Mouse (Mus musculus) c-Kit-negative CD71-positive TER-119-positive erythroid progenitor cells, embryonic 14.5 days (primary cell): ENCODE data around the gene Snx5.

Experiments used
- DNase-seq: peaks from one replicate; pipeline ENCODE4 v3.0.0-alpha.2; 2013; ENCODE audit warnings: low read depth, low spot score

Snx5 gene

DNA sequence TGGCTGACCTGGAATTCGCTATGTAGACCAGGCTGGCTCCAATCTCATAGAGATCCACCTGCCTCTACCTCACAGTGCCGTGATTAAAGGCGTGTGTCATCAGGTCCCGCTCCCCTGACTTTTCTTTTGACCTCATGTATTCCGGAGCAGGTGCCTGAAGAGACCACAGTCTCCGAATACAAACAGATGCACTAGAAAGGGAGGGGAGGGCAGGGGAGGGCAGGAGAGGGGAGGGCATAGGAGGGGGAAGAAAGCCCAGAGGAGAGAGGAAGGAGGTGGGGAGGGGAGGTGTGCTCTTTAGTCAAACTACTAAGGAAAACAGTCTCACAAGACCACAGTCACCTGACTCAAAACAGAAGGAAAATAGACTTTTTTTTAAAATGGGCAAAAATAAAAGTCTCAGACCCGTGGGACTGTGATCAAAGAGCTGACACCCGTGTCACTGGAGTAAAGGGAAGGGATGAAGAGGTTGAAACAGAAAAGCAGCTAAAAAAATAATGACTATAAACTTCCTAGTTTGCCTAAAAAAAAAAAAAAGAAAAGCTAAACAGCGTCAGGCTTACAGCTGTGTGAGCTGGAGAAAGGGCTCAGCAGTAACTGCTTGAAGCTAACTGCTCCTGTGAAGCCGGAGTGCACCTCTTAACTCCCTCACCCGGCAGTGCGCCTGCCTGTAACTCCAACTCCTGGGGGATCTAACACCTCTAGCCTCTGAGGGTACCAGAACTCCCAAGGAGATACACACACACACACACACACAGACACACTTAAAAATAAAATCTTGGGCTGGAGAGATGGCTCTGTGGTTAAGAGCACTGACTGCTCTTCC is 42.0 kb downstream of the Snx5 start:
- no peak for DNase-seq

DNA sequence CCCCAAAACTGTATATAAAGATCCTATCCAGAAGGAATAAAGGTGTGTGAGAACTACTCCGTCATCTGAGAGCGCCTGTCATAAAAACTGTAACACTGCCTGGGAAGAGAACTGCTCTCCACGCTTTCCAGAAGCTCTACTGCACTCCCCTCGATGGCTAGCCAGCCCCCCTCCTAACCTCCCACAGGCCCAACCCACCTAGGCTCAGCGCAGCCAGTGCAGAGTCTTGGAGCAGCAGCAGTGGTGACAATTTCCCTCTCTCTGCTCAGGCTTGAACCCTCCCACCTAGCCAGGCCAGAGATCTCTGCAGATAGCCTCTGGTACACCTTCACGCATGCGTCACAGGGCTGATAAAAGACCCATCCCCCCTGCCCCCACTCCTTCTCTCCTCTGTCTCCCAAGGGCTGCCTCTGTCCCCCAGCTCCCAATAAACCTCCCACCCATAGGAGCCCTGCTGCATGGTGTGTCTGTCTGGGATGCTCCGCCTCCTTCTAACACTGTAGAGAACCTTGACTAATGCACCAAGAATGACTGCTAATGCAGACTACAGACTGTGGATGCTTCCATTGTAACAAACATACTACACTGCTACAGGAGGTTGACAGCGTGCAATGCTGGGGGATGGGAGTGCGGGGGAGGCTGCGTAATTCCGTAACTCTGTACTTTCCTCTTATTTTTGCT is 43.7 kb downstream of the Snx5 start:
- no peak for DNase-seq

DNA sequence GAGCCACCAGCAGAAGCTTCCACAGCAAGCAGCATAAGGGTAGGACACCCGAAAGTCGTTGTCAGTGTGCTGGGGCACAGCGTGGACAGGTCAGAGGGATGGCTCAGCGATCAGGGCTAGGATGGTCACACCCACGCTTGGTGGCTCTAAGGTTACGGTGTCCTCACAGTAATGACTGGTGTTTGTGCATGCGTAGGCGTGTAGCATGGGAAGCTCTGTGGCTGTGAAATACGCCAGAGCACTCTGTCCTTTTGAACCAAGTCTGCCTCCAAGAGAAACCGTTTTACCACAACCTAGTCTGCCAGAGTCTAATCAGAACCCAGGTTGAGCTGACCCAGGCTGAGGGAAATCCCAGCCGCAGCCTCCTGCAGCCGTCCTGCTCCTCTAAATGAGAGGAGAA is 46.4 kb downstream of the Snx5 start:
- no peak for DNase-seq

GRCm38 (mm10) chr2:144215601-144216000 is 55.1 kb downstream of the Snx5 start:
- DNase-seq = no peak

DNA sequence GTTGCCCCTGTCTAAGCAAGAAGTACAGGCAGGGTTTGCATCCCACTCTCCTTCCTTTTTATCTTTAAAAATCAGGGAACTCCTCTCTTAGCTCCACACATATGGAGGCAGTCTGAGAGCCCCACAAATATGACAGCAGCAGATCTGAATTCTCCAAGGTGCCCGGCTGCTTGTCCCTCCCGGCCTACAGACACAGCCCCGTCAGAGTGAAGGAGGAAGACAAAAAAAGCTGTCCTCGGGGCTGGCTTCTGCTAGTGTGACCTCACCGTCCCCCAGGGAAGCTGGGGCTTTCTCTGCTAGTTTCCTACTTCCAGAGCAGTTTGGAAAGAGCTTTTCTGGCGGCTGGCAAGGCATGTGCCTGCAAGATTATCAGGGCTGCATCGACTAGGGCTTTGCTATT is 55.5 kb downstream of the Snx5 start:
- no peak for DNase-seq

DNA sequence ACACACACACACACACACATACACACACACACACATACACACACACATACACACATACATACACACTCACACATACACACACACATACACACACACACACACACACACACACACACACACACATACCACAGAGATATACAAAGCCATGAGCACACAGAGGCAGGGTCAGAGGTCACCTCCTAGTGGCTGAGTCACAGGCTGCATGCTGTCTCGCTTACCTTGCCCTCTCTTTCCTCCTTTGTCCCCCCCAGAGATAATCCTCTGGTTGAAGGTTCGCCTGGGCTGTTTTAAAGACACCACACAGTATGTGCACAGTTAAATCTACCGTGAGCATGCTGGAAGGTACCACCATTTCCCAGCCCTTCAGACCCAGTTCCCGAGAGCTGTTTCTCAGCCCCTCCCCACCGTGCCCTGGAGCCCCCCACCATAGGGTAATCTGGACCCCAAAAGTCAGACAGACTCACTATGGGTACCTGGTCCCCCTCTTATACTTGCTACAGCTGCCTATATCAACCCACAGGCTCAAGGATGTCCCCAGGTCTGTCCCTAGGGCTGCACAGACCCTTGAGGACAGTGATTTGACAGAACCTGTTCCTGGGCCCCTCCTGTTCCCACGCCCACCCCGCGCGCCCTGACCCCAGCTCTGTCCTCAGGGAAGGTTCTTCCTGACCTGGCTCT is 56.1 kb downstream of the Snx5 start:
- no peak for DNase-seq

DNA sequence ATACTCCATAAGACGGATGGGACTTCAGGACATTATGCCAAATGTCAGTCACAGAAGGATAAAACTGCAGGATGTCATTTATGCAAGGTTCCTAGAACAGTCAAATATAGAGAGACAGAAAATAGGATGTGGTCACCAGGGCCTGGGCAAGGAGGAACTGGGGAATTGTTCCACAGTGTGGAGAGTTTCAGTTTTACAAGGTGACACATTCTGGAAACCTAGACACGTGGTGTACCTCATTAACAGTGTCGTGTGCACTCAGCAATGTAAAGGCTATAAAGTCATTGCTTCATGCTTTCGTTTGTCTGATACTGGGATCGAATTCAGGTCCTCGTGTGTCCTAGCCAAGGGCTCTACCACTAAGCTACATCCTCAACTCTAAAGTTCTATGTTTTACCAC is 56.9 kb downstream of the Snx5 start:
- DNase-seq = no peak

DNA sequence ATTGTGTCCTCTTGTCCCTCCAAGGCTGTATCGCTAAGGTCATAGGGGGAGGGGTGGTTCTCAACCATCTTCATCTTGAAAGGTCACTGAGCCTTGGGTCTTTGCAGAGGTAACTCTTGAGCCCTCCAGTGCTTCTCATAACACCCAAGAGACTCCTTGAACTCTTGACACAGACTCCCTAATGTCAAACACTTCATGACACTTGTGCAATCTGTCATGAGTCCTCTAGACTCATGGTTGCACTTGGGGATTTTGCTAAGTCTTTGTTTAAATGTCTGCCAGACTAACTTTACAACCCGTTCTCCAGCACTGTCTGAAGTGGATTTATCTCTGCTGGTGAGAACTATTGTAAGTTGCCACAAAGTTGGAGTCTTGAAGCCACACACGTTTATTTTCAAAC is 61.3 kb downstream of the Snx5 start:
- no peak for DNase-seq

- no peak for DNase-seq
These were observed 63.3 kb downstream of the Snx5 start for GRCm38 (mm10) chr2:144207365-144207764.

GRCm38 (mm10) chr2:144203001-144203400 is 67.7 kb downstream of the Snx5 start:
- DNase-seq = no peak

DNA sequence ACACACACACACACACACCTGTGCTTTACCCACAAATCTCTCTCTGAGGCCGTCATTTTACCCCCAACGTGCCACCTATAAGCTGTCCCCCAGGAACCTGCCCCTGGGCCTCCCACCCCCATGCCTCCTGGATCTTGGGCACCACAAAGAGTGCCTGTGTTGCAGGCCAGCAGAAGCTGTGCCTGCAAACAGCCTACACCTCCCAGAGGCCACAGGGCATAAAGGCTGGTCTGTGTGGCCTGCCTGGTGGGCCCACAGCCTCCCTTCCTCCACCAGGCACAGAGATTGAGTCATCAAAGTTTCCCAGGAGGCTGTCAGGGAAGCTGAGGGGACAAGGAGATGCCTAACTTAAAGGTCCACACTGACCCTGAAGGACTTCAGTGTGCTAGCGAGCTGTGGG is 68.1 kb downstream of the Snx5 start:
- DNase-seq = no peak

- no peak for DNase-seq
These were observed 68.6 kb downstream of the Snx5 start for GRCm38 (mm10) chr2:144202151-144202550.
